Mouse (Mus musculus) retina, postnatal 7 days (tissue): Measurements from ENCODE around the gene Smc3.
"Not testable (repeated sequence)": the region's sequence is repeated elsewhere in the genome, so short reads cannot be mapped to it uniquely, and the experiment has no call there.

Experiments
- DNase-seq: peaks from one replicate; pipeline ENCODE4 v3.0.0-alpha.2; 2012; ENCODE audit warnings: low read depth, low spot score

Smc3 gene

GRCm38 (mm10) chr19:53576061-53576460 lies 24.1 kb upstream of the Smc3 start:
- DNase-seq = no peak

DNA sequence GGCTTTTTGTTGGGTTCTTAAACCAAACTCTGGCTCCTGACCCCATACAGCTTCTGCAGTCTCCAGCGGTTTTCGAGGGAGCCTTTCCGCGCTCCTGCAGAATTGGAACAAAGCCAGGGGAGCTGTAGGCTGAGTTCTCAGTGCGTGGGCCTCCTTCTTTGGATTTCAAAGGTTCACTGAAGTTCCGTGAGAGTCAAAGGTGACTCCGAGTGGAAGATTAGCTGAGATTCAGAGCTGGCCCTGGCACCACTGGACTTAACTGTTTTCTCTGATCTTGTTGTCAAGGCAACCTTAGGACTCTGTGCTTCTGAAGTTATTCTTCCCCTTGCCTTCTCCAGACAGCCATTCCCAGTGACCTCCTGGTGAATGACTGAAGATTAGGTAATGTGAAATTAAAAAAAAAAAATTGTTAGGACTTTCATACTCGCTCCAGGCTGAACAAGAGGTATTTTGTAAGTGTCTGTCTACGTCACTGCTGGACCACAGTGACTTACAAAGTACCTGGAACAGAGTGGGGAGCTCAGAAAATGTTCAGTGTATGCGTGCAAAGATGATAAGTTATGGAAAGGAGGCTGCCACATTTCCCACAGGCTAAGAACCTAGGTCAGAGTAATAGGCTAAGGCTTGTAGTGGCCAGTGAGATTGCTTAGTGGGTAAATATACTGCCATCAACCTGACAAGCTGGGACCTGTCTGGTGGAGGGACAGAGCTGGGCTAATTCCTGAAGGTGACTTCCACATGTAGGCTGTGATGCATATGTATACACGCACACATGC lies 23.0 kb upstream of the Smc3 start:
- DNase-seq = no peak

GRCm38 (mm10) chr19:53578597-53579252 lies 21.5 kb upstream of the Smc3 start:
- DNase-seq = peak; percentile 85

GRCm38 (mm10) chr19:53580271-53580670 lies 19.9 kb upstream of the Smc3 start:
- not testable (repeated sequence) for DNase-seq

GRCm38 (mm10) chr19:53587686-53588085 lies 12.5 kb upstream of the Smc3 start:
- not testable (repeated sequence) for DNase-seq

DNA sequence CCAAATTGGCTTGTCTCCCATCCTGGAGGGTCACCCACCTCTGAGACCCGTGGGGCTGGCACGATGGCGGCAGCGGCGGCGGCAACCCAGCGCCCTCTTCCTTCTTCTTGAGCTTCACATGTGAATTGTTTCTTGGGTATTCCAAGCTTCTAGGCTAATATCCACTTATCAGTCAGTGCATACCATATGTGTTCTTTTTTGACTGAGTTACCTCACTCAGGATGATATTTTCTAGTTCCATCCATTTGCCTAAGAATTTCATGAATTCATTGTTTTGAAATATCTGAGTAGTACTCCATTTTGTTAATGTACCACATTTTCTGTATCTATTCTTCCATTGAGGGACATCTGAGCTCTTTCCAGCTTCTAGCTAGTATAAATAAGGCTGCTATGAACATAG lies 11.2 kb upstream of the Smc3 start, which contains the start of gene Nutf2-ps1:
Gene Nutf2-ps1 (minus strand): TSS at position 101 of the 400 bp plus-strand sequence.
- DNase-seq = not testable (repeated sequence)

- no peak for DNase-seq
Observed at GRCm38 (mm10) chr19:53596723-53597474, 3.3 kb upstream of the Smc3 start.

DNA sequence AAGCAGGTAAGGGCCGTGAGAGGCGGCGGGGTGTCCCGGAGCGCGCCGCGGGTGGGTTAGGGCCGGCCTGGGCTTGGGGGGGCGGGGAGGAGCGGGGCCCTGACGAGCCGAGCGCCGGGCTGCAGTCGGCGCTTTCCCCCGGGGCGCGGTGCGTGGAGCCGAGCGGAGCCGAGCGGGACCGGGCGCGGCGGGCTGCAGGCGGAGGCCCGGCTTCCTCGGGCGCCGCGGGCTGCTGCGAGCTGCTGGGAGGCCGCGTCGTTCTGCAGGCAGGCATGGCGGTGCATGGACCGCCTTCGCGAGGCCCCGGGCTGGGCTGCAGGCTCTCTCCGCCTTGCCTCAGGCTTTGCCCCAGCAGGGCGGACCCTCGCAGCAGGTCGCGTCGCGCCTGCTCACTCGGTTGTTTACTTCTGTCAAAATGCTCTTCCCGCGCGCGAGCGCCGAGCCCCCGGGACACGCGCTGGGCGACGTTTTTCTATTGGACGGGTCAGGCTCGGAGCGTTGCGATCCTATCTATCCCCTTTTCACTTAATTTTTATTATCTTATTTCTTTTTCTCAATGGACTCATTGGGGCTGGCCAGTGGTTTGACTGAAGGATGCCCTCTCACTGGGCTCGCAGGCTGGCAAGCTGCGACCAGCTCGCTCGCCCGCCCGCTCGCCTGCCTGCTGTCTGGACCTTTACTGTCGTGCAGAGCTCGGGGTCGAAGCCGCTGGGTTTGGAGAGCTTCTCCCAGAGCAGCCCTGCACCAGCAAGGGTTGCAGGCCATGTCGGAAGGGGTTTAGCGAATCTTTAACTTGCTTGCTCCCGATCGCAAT lies 558 bp downstream of the Smc3 start:
- peak; percentile 34 for DNase-seq

- DNase-seq = no peak
Observed at GRCm38 (mm10) chr19:53601363-53601655, 1.1 kb downstream of the Smc3 start.

DNA sequence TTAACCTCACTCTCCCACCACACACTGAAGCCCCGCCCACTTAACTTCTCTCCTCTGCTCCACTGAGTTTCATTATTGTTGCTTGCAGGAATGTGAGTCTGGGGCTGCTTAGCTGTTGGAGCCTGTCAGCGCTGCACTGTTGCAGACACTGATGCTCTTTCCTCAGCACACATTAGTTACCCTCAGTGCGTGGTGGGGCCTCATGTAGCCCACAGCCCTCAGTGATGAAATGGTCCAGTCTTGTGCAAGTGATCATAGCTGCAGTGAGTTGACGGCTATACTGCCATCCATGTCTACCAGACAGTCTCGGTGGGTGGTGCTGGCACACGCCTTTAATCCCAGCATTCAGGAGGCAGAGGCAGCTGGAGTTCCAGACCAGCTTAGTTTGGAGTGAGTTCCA lies 8.7 kb downstream of the Smc3 start:
- DNase-seq = no peak

- no peak for DNase-seq
Observed at GRCm38 (mm10) chr19:53621681-53622080, 21.5 kb downstream of the Smc3 start.

DNA sequence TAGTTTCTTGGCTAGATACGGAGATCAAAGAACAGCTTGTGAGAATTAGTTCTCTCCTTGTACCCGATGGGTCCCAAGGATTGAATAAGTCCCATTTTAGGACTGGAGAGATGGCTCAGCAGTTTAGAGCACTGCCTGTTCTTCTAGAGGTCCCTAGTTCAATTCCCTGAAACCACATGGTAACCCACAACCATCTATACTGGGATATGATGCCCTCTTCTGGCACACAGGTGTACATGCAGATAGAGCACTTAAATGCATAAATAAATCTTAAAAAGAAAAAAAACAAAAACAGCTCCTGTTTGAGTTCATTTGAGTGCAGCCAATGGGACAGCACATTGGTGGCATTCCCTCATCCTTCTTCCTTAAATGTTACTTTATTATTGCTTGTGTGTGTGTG lies 37.8 kb downstream of the Smc3 start:
- DNase-seq = no peak

DNA sequence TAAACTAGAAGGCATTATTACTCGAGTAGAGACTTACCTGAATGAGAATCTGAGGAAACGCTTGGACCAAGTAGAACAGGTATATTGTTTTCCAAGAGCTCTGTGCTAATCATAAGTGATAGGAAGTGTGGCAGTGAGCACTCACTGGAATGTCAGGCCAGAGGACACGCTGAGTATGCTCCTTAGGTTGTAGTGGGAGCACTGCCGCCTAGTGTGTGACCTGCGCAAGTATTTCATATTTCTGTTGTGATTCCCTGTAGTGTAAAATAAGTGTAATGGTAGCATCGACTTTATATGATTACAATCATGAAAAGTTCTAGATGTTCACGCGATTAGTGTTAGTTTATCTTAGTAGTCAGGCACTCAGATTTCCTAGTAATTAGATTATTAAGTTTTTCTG lies 38.5 kb downstream of the Smc3 start:
- no peak for DNase-seq

GRCm38 (mm10) chr19:53644020-53644595 lies 43.9 kb downstream of the Smc3 start:
- DNase-seq = no peak

DNA sequence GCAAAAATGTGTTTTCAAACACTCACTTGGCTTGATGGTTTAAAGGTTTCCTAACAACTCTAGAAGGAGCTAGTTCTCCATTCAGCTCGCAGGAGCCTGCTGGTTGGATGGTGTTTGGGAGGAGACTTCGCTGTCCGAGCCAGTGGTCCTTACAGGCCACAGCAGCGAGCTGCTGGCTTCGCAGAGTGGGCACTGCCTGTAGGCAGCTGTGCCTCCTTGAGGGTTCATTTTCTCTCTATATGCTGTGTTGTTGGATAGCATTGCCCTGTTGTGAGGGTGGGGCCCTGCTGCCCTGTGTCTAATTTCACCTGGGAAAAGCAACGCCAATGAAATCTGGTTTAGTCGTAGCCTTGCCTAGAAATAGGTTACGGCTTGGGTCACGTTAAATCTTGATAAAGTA lies 47.1 kb downstream of the Smc3 start:
- no peak for DNase-seq

DNA sequence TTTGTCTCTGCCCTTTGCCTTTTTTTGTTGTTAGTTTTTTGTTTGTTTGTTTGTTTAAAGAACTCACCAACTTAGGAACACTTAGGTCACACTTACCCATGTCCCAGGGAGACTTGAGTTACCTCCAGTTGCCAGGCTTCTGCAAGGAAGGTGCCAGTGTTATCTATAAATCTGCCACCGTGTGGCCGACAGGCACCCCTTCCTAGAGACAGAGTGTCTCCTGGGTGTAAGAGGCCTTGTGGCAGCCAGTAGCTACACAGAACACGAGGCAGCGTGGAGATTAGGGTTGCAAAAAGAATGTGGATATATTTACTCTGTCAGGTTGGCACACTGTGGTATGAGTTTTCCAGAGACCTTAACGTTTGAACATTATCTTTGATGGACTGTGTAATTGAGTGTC lies 47.9 kb downstream of the Smc3 start:
- no peak for DNase-seq

GRCm38 (mm10) chr19:53648802-53649236 lies 48.6 kb downstream of the Smc3 start:
- peak; percentile 74 for DNase-seq

DNA sequence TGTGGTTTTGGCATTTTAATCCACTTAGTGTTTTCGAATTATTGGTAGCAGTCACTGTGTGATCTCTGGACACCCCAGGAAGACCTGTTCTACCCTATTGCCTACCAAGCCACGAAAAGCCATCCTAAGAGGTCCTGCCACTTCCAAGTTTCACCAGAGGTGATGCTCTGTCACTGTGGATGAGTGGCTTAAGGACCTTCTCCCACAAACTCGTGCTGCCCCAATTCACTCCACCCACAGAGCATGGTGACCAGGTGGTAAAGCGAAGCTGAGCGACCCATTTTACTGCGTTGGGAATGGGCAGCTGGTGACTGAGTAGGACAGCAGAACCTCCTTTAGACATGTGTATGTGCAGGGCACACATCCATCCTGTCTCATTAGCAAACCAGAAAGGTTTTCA lies 49.2 kb downstream of the Smc3 start:
- DNase-seq = no peak

DNA sequence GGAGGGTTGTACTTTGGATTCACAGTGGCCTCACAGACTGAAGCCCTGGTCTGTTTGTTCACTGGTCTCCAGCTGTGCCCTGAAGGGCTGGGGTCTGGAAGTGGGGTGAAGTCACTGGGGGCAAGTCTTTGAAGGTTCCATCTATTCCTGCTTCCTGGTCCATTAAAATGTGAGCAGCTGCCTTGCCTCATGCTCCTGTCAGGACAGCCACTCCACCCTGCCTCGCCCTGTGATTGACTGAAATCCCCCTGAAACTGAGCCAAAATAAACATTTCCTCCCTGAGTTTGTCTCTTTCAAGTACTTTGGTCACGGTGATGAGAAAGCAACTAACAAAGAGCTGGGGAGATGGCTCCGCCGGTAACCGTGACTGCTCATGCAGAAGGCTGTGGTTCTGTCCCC lies 49.6 kb downstream of the Smc3 start:
- no peak for DNase-seq

DNA sequence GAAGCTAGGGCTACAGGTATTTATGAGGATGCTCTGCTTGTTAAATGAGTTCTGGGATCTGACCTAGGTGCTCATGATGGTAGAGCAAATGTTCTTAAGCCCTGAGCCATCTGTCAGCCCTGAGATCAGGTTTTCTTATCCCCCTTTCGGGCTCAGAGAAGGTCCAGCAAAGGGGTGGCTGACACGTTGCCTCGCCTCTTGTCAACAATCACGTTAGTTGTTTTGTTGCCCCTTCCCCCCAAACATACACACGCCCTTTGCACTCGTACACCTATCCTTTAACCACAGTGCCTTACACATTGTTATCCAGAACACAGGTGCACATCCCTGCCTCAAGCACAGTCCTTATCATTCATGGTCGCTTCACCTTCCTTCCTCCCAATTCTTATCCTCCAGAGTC lies 50.7 kb downstream of the Smc3 start:
- DNase-seq = no peak

GRCm38 (mm10) chr19:53652267-53652666 lies 52.1 kb downstream of the Smc3 start:
- no peak for DNase-seq
